Mouse (Mus musculus) urinary bladder, postnatal 14 days (tissue): Measurements from ENCODE around the gene Nipal3.
A peak's percentile ranks its signal among the peaks of the same experiment; 100 is the strongest.

Experiments
- DNase-seq: peaks from one replicate; pipeline ENCODE4 v3.0.0; 2021; ENCODE audit warnings: low spot score

Gene Nipal3

GRCm38 (mm10) chr4:135505794-135506193 lies 11.0 kb upstream of the Nipal3 start:
- peak; percentile 68 for DNase-seq

GRCm38 (mm10) chr4:135501587-135501986 lies 6.7 kb upstream of the Nipal3 start:
- no peak for DNase-seq

- DNase-seq = no peak
These were observed 5.0 kb upstream of the Nipal3 start for GRCm38 (mm10) chr4:135499831-135500230.

- DNase-seq = no peak
These were observed 3.3 kb upstream of the Nipal3 start for GRCm38 (mm10) chr4:135498136-135498535.

- peak; percentile 55 for DNase-seq
These were observed 972 bp upstream of the Nipal3 start for GRCm38 (mm10) chr4:135495810-135496209.

GRCm38 (mm10) chr4:135495397-135495791 lies 556 bp upstream of the Nipal3 start:
- no peak for DNase-seq

GRCm38 (mm10) chr4:135493691-135494520 lies 932 bp downstream of the Nipal3 start:
- peak; percentile 55 for DNase-seq

GRCm38 (mm10) chr4:135493271-135493670 lies 1.6 kb downstream of the Nipal3 start:
- no peak for DNase-seq

- DNase-seq = no peak
These were observed 5.6 kb downstream of the Nipal3 start for GRCm38 (mm10) chr4:135489256-135489655.

GRCm38 (mm10) chr4:135486352-135486751 lies 8.5 kb downstream of the Nipal3 start:
- peak; percentile 13 for DNase-seq

- DNase-seq = no peak
These were observed 9.8 kb downstream of the Nipal3 start for GRCm38 (mm10) chr4:135485086-135485485.

GRCm38 (mm10) chr4:135480370-135480769 lies 14.5 kb downstream of the Nipal3 start:
- no peak for DNase-seq

- DNase-seq = no peak
These were observed 17.0 kb downstream of the Nipal3 start for GRCm38 (mm10) chr4:135477851-135478250.

- DNase-seq = no peak
These were observed 31.4 kb downstream of the Nipal3 start for GRCm38 (mm10) chr4:135463406-135463805.

- no peak for DNase-seq
These were observed 41.3 kb downstream of the Nipal3 start for GRCm38 (mm10) chr4:135453572-135453971.

- DNase-seq = no peak
These were observed 41.7 kb downstream of the Nipal3 start for GRCm38 (mm10) chr4:135453164-135453563.

- DNase-seq = no peak
These were observed 43.4 kb downstream of the Nipal3 start for GRCm38 (mm10) chr4:135451360-135452015.

GRCm38 (mm10) chr4:135442473-135442872 lies 52.4 kb downstream of the Nipal3 start:
- no peak for DNase-seq

- DNase-seq = no peak
These were observed 54.8 kb downstream of the Nipal3 start for GRCm38 (mm10) chr4:135439904-135440522.

- peak; percentile 60 for DNase-seq
These were observed 55.6 kb downstream of the Nipal3 start for GRCm38 (mm10) chr4:135439188-135439647.

- DNase-seq = no peak
These were observed 56.9 kb downstream of the Nipal3 start for GRCm38 (mm10) chr4:135437924-135438323.

GRCm38 (mm10) chr4:135436291-135436690 lies 58.5 kb downstream of the Nipal3 start:
- DNase-seq = no peak

- DNase-seq = no peak
These were observed 60.4 kb downstream of the Nipal3 start for GRCm38 (mm10) chr4:135434395-135434789.
